Mouse (Mus musculus): ENCODE data around the gene Hoxc13.

Gene Hoxc13

DNA sequence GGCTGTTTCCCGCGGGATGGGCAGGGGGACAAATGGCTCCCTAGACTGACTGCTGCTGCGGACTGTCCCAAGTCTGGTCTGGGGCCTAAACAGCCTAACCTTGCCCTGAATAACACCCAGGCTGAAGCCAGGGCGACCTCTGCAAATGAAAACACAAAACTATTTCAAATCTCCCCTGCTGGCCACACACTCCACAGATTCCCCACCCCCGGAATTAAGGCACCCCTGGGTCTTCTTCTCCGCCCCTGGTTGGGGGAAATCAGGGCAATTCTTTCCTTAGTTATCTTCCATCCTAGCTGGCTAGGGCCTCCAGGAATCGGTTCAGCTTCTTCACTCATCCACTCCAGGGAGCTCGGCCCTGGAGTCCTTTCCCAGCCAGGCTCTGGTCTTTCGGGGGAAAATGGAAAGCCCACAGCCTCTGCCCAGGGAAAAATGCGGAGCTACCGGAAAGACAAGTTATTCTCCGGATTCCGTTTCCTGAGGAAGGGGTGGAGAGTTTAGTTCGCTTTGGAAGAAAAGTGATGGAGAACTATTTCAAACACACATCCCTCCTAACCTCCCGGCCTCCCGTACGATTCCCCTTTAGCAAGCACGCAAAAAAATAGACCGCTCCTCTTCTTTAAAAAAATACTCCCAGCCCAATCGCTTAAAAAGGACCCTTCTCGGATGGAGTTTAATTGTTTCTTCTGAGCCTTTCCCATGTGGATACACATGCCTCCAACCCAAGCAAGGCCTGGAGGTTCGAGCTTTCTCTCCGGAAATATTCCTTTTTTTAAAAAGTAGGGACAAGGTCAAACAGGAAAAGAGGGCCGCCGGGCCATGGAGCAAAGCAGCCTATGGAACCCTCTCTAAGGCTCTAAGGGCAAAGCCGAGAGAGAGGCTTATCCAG is 44.3 kb downstream of the Hoxc13 start:
- no peak for DNase-seq

DNA sequence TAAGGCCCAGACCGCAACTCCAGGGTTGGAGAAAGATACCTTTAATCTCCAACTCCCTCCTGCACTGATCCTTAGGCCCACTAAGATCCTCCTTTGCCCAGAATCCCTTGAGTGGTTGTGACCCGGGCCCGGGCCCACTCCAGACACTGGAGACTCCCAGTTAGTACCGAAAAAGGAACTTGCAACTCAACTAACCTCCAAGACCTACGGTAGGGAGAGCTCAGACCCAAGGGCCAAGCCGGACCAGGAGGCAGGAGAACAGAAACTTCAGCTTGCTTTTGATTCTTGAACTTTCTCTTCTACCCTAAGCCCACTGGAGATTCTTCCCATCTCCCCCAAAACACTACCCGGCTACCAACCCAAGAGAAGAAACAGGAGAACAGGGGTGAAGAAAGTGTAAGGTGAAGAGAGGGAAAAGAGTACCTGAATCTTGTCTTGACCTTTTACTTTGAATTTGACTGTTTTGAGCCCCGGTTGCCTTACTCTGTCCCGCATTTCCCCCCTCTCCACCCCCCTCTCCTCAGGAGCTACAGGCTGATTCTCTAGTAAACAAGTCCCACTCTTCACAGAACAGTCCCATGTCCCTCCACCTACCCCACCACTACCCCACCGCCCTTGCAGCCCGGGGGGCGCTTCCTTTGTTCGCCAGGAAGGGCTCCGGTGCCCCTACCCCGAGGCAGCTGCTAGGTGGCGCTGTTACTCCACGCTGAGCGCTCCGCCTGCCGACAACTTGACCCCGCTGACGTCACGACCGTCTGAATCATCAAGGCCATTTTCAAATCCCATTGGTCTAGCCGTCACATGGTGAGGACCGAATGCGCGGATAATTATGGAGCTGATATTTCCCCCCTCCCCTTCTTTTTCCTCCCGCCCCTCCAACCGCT is 45.2 kb downstream of the Hoxc13 start:
- DNase-seq, result peak; percentile 95

GRCm38 (mm10) chr15:102966776-102967311 is 45.9 kb downstream of the Hoxc13 start, which contains the start of gene Hoxc10:
Hoxc10 (plus strand) TSS chr15:102966796.
- DNase-seq, result no peak

GRCm38 (mm10) chr15:102967312-102967510 is 46.3 kb downstream of the Hoxc13 start, which contains the start of gene Hoxc5:
Hoxc5 (plus strand) TSS chr15:102967443.
- no peak for DNase-seq

- no peak for DNase-seq
Measured at GRCm38 (mm10) chr15:102967511-102968397, 46.9 kb downstream of the Hoxc13 start.

GRCm38 (mm10) chr15:102969296-102969695 is 48.4 kb downstream of the Hoxc13 start:
- no peak for DNase-seq

GRCm38 (mm10) chr15:102970740-102971139 is 49.8 kb downstream of the Hoxc13 start:
- no peak for DNase-seq

DNA sequence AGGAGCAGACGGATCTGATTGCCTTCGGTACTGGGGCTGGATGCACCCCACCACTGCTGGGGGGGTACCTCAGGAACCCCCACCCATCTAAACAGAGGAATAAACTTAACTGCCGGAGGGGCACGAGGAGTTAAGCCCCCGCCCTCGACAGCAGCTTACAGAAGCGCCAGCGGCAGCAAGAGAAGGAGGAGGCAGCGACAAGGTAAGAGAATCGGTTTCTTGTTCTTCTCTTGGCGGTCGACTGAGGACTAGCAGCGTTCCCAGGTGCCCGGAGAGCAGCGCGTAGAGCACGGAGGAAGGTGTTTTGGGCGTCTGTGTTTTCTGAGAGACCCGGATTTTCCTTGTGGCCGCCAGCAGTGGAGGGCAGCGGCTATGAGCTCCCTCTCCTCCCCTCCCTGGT is 51.4 kb downstream of the Hoxc13 start:
- DNase-seq, result no peak

GRCm38 (mm10) chr15:102972753-102973152 is 51.9 kb downstream of the Hoxc13 start:
- no peak for DNase-seq

- DNase-seq, result no peak
Measured at GRCm38 (mm10) chr15:102975034-102975433, 54.1 kb downstream of the Hoxc13 start.

DNA sequence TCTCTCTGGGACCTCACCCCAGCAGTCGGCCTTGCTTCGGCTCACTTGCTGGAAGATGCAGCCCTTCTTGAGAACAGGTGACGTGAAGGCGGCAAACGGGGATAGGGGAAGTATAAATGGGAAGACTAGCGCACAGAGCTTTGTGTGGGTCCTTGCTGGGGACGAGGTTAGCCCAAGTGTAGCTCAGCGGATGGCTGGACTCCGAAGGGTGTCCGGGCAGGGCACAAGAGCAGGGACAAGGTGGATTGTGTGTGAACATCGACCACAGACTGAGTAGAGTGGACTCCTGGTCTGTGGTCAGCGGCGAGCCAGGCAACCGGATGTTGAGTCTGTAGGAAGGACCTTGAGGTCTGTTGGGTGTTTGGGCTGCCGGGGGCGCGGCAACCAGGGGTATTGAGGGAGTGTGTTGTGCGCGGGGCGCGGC is 54.8 kb downstream of the Hoxc13 start:
- DNase-seq, result no peak

- DNase-seq, result no peak
Measured at GRCm38 (mm10) chr15:102976171-102976570, 55.3 kb downstream of the Hoxc13 start, which contains the start of gene Hoxc9. Hoxc9 (plus strand) TSS chr15:102976439.

DNA sequence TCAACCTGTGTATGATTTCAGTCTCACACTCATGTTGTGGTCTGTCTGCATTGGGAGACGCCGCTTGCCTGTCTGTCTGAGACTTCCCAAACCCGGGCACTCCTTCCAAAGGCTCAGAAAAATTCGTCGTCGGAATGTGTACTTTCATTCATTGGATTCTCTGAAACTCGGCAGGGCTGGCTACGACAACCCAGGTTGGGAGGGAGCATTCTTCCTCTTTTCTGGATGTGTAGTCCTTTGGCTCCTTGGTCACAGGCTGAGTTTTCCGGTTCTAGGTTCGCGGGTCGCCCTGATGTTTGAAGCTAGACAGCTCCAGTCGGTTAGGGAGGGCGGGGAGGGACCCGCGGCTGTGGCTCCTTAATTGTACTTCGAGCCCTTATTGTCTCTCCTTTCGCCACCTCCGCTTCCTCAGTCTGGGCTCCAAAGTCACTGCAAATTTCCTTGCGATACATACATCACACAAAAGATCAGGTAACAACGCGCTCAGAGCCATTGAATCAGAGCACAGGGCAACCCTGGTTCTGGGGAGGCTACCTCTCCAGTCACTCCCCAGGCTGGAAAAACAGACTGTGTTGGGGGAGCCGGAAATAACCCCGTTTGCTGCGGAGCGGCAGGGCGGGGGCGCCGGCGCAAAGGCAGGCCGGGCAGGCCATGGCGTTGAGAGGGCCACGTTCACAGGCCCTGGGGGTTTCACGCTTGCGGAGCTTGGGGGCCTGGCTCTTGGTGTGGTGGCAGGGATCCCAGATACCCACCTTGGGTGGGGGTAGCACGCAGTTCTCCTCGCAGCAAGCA is 55.9 kb downstream of the Hoxc13 start:
- DNase-seq, result no peak

DNA sequence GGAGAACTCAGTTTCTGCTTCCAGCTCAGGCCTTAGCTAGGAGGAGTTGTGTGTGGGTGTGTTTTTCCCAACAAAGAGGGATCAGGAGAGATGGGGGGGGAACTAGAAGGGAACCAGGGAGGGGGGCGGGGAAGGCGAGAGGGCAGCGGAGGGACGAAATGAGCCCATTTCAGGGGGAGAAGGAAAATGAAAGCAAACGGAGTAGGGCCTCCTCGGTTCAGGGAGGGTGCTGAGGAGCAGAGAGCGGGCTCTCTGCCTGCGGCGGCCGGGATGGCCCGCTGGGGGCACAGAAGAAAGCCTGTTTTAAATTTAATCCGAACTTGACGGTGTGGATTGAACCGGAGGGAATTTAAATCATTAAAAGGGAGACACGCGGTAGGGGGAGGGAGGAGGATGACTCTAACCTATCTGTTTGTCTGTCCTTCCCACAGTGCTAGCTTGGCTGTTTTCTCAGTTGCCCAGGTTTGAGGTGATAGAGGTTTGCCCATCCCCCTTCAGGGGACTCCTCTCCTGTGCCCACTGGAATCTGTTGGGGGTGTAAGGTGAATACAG is 56.6 kb downstream of the Hoxc13 start:
- DNase-seq, result no peak
